Mouse (Mus musculus): ENCODE results near the gene AC129217.1. TPM values are rescaled to one million over a fixed set of nuclear protein-coding genes. Genes with fewer than 3 reads are reported as not detected.

The AC129217.1 gene
- polyA plus RNA-seq (2012; rRNA removed), result 1.1 TPM in 1 of 2 replicates, not detected in the other

DNA sequence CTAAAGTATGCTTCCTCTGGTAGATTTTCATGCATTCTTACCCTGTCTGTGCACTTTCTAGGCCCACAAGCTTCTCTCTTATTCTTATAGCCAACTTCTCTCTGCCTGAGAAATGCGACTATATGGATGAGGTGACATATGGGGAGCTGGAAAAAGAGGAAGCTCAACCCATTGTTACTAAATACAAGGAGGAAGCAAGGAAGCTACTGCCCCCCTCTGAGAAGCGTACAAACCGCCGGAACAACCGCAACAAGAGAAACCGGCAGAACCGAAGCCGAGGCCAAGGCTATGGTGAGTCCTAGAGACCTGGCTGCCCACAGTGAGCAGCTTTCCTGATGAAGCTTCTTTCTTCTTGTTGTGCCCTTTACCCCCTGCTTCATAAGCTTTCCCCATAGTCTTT is at the start of gene AC129217.1:
AC129217.1 (plus strand) TSS at position 114 of the 400 bp plus-strand sequence.
- no peak for DNase-seq (ENCODE audit: low read depth)
- TF ChIP-seq POLR2A (IDR thresholded peaks at IDR 0.05; ENCODE audit: borderline replicate concordance, extremely low read depth, insufficient read depth, insufficient read length, poor library complexity, severe bottlenecking) (no peak), CTCF (IDR thresholded peaks at IDR 0.05; ENCODE audit: borderline replicate concordance, extremely low read depth, insufficient read depth, insufficient read length) (no peak)

DNA sequence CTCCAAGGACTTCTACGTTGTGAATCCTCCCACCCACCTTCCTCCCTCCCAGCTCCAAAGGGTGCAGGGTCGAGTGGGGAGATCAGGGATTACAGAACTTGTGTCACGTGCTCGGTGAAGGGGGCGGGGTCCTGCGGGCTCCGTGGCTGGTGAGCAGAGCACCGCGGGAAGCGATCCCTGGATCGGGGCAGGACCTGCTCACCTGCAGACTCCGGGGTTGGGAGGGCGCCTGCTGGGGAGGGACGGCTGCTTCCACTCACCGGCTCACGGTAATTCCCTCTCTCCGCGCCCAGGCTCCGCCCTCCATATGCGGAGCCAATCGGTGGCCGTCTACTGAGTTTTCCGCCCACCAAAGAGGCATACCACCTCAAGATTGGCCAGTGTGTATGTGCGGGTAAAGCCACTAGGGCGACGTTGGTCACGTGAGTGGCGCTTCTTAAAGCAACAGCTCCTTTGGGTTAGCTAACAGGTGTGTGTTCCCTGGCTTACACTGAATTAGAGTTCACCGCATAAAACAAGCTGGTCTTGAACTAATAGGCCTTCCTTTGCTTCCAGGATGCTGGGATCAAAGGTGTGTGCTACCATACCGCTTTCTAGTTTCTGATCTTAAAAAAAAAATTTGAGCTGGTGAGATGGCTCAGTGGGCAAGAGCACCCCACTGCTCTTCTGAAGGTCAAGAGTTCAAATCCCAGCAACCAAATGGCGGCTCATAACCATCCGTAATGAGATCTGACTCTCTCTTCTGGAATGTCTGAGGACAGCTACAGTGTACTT is 43.4 kb upstream of the AC129217.1 start, which contains the start of gene Taf6l:
Taf6l (minus strand) TSS at position 410 of the 774 bp plus-strand sequence.
- TF ChIP-seq CTCF (IDR thresholded peaks at IDR 0.05; ENCODE audit: borderline replicate concordance, extremely low read depth, insufficient read depth, insufficient read length) (peak; percentile 55; the same call in 1 of the 2 replicates), POLR2A (IDR thresholded peaks at IDR 0.05; ENCODE audit: borderline replicate concordance, extremely low read depth, insufficient read depth, insufficient read length, poor library complexity, severe bottlenecking) (0 out of 2 replicates have a peak, but pooled peaks have one; percentile 6)
- DNase-seq (ENCODE audit: low read depth), result peak; percentile 99

DNA sequence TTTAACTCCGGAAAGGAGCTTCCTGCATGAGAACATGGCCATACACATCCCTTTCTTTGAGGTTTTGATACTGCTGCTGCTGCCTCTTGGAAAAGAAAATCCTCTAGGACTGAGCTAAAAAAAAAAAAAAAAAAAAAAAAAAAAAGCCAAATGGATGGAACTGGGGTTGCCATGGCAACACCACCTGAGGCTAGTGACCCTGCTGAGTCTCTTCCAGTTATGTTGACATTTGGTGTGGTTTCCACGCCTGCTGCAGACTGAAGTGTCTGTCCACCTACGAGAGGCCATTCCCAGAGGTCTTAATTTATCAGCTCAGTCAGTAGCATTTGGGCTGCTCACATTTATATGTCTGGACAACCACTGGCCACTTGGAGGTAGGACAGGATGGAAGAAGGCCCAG is 41.1 kb upstream of the AC129217.1 start:
- DNase-seq (ENCODE audit: low read depth), result peak; percentile 53
- TF ChIP-seq CTCF (IDR thresholded peaks at IDR 0.05; ENCODE audit: borderline replicate concordance, extremely low read depth, insufficient read depth, insufficient read length) (no peak), POLR2A (IDR thresholded peaks at IDR 0.05; ENCODE audit: borderline replicate concordance, extremely low read depth, insufficient read depth, insufficient read length, poor library complexity, severe bottlenecking) (no peak)

DNA sequence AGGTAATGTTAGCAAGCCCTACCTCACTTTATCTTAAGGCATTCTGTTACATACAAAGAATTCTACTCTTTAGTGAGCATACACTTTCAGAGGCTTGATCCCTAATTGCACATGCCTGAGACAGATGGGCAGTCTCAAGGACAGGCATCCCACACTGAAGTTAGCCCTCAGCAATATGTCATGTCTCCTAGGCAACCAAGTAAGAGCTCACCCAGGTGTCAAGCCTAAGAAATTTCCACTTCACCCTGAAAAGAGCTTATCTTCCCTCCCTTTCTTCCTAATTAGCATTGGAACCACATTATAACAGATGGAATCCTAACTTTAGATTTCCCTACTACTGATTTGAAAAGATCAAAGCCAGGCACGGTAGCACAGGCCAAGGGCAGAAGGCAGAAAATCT is 40.4 kb upstream of the AC129217.1 start:
- DNase-seq (ENCODE audit: low read depth), result no peak
- TF ChIP-seq POLR2A (IDR thresholded peaks at IDR 0.05; ENCODE audit: borderline replicate concordance, extremely low read depth, insufficient read depth, insufficient read length, poor library complexity, severe bottlenecking) (no peak), CTCF (IDR thresholded peaks at IDR 0.05; ENCODE audit: borderline replicate concordance, extremely low read depth, insufficient read depth, insufficient read length) (no peak)

DNA sequence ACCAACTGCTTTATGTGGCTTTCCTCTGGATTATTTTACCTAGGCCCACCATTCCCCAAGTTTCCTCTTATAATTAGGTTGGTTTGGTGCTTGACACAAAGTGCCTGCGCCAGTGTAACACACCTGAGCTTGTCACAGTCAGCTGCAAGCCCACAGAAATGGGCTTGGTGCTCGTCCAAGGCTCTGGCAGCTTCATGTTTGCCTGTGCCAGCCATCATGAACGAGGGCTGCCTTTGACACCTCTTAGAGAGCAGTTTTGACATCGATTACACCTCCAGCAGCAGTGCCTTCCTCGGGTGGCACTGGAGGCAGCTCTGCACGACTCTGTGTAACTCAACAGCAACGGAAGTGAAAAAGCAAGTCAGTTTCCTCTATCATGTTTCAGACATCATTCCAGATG is 39.4 kb upstream of the AC129217.1 start:
- TF ChIP-seq POLR2A (IDR thresholded peaks at IDR 0.05; ENCODE audit: borderline replicate concordance, extremely low read depth, insufficient read depth, insufficient read length, poor library complexity, severe bottlenecking) (no peak), CTCF (IDR thresholded peaks at IDR 0.05; ENCODE audit: borderline replicate concordance, extremely low read depth, insufficient read depth, insufficient read length) (no peak)
- DNase-seq (ENCODE audit: low read depth), result no peak

DNA sequence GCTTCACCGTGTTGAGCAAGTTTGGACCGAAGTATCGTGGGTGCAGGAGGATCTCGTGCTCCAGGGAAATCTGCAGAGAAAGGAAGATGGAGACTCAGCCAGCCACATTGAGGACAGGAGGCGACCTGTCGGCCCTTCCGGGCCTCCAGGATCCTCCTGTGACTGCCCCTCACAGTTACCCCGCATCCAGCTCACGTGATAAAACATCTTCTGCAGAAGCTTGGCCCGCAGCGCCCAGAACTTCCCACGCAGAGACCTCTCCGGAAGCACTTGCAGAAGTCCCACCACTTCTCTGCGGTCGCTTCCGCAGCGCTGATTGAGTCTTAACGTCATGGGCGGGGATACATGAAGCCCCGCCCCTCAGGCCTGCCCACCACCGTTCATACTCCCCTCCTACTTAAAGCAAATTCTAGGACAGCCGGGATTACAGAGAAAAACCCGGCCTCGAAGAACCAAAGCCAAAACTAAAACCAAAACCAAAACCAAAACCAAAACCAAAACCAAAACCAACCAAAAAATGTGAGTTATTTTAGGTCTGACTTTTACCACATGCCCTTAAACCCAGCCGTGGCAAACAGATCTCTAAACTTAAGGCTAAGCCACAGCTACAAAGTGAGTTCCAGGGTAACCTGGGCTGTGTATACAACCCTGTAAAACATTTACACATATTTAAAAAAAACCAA is 31.2 kb upstream of the AC129217.1 start, which contains the start of gene Polr2g:
Polr2g (minus strand) TSS at position 314 of the 683 bp plus-strand sequence.
- TF ChIP-seq POLR2A (IDR thresholded peaks at IDR 0.05; ENCODE audit: borderline replicate concordance, extremely low read depth, insufficient read depth, insufficient read length, poor library complexity, severe bottlenecking), result peak; percentile 30; the same call in 1 of the 2 replicates
- no peak for TF ChIP-seq CTCF (IDR thresholded peaks at IDR 0.05; ENCODE audit: borderline replicate concordance, extremely low read depth, insufficient read depth, insufficient read length)
- peak; percentile 97 for DNase-seq (ENCODE audit: low read depth)

DNA sequence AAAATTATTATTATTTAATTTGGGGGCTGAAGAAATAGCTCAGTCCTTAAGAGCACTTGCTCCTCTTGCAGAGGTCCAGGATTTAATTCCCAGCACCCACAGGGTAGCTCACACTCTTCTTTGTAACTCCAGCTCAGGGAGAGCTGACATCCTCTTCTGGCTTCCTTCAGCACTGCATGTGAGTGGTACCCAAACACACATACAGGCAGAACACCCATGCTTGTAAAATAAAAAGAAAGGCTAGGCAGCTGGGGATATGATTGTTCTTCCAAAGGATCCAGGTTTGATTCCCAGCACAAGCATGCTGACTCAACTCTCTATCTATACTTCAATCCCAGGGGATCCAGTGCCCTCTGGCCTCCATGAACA is 30.6 kb upstream of the AC129217.1 start:
- DNase-seq (ENCODE audit: low read depth), result no peak
- TF ChIP-seq CTCF (IDR thresholded peaks at IDR 0.05; ENCODE audit: borderline replicate concordance, extremely low read depth, insufficient read depth, insufficient read length) (no peak), POLR2A (IDR thresholded peaks at IDR 0.05; ENCODE audit: borderline replicate concordance, extremely low read depth, insufficient read depth, insufficient read length, poor library complexity, severe bottlenecking) (no peak)

DNA sequence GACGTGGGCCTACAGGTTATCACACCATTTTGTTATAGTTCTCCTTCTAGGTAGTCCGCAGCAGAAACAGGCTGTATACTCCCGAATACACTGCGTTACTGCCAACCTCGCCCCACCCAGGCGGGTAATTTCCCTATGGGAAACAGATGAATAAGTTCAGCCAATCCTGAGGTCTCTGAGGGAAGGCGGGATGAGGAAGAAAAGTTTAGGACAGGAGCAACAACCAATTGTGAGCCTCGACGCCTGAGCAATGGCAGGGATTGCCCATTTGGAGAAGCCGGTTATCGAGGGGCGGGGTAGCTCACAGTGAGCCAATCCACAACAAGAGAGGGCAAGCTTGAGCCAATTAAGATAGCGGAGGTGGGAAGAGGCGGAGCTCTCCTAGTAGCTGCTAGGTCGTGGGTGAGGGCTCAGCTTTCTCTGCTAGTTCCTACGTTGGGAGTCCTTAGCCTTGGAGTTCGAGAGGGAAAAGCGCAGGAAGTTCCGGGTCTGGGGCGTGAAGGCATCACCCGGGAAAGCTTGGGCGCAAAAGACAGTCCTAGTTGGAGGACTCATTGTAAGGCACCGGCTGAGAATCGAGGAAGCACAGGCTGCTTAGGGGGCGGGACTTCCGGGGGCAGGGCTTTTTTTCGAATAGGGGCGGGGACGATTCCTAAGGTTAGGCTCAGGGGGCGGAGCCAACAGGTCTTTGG is 27.3 kb upstream of the AC129217.1 start, which contains the start of gene Zbtb3:
Zbtb3 (plus strand) TSS at position 426 of the 692 bp plus-strand sequence.
- DNase-seq (ENCODE audit: low read depth), result peak; percentile 100
- TF ChIP-seq CTCF (IDR thresholded peaks at IDR 0.05; ENCODE audit: borderline replicate concordance, extremely low read depth, insufficient read depth, insufficient read length) (no peak), POLR2A (IDR thresholded peaks at IDR 0.05; ENCODE audit: borderline replicate concordance, extremely low read depth, insufficient read depth, insufficient read length, poor library complexity, severe bottlenecking) (peak; percentile 21; the same call in 1 of the 2 replicates)

DNA sequence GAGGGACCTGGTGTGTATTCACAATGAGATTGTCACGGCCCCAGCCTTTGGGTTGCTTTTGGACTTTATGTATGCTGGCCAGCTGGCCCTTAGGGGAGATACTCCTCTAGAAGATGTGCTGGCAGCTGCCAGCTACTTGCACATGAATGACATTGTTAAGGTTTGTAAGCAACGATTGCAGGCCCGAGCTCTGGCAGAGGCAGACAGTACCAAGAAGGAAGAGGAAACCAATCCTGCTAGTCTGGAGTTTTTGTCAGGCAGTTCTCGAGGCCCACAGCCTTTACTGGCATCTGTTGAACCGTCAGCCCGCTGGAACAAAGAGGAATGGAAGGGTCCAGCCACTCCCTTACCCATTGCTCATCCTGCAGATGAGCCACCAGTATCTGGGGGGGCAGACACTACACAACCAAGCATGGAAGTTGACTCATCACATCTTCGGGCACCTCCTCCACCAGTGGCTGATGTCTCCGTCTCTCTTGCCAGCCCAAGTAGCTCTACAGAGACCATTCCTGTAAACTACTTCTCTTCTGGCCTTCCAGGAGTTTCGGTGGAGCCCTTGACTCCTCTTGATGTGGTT is 26.3 kb upstream of the AC129217.1 start:
- DNase-seq (ENCODE audit: low read depth), result no peak
- TF ChIP-seq CTCF (IDR thresholded peaks at IDR 0.05; ENCODE audit: borderline replicate concordance, extremely low read depth, insufficient read depth, insufficient read length) (no peak), POLR2A (IDR thresholded peaks at IDR 0.05; ENCODE audit: borderline replicate concordance, extremely low read depth, insufficient read depth, insufficient read length, poor library complexity, severe bottlenecking) (no peak)

DNA sequence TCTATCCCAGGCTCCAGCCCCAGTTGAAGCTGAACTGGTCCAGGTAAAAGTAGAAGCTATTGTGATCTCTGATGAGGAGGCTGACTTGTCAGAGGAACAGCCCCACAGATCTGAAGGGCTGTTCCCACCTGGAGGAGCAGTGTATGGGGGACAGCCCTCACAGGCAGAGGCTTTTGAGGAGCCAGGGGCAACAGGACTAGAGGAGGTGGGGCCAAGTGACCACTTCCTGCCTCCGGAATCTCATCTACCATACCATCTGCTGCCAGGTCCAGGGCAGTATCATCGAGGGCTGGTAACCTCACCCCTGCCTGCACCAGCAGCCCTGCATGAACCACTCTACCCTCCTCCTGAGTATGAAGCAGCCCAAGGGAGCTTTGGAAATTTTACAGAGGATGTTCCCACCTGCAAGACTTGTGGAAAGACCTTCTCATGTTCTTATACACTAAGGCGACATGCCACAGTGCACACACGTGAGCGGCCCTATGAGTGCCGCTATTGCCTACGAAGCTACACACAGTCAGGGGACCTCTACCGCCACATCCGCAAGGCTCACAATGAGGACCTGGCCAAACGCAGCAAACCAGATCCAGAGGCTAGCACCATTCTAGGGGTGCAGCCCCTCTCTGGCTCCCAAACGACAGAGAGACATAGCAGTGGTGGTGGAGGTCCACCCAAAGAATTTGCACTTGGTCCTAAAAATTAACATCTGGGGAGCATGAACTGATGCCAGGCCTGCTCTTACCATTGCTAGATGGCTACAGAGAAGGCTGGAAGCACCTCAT is 25.5 kb upstream of the AC129217.1 start:
- TF ChIP-seq POLR2A (IDR thresholded peaks at IDR 0.05; ENCODE audit: borderline replicate concordance, extremely low read depth, insufficient read depth, insufficient read length, poor library complexity, severe bottlenecking), result no peak
- no peak for TF ChIP-seq CTCF (IDR thresholded peaks at IDR 0.05; ENCODE audit: borderline replicate concordance, extremely low read depth, insufficient read depth, insufficient read length)
- DNase-seq (ENCODE audit: low read depth), result no peak
